Mouse (Mus musculus): Measurements from ENCODE around the gene Hmgb1.

DNA sequence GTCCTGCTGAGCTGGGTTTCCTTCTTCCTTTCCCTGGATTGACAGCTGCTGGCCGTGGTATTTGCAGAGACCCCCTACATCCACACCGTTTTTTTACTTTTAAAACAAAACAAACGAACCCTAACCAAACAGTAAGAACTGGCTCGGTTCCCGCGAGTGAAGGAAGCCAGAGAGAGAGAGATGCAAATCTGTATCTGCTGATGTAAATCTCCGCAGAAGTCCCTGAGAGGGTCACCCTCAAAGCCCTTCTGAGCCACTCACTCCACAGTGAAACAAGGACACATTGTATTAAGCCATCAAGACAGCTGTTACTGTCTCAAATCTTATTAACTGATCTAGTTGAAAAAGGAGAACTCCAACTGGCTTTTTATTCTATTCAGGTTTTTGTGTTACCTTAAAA, 40.4 kb upstream of the Hmgb1 start:
- no peak for TF ChIP-seq CTCF (IDR thresholded peaks at IDR 0.05; ENCODE audit: low read depth, low read length)
- no peak for TF ChIP-seq POLR2A (IDR thresholded peaks at IDR 0.05; ENCODE audit: extremely low read depth, insufficient read depth, low read length)
